Mouse (Mus musculus): ENCODE measurements around the gene Dip2b. TPM values are rescaled to one million over a fixed set of nuclear protein-coding genes. Genes with fewer than 3 reads are reported as not detected.

Dip2b gene
- polyA plus RNA-seq, 1 experiment from 2014 or later, result 18.8 TPM

DNA sequence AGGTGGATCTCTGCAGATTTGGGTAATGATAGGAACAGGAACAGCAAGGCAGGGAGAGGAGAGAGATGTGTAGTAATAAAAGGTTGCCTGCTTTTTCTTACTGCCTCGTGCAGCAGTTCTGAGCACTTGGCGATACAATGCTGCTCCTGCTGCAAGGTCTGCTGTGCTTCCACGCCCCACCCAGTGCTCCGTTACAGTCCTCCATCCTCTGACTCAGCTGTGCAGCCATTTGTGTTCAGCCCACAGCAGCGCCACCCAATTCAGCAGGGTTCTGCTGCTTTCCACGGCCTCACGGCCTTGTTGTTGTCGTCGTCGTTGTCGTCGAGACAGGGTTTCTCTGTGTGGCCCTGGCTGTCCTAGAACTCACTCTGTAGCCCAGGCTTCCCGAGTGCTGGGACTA lies 77.9 kb downstream of the Dip2b start:
- peaks cover 28% of the 10 kb centered on the region for H3K4me1 ChIP-seq
- H3K27ac ChIP-seq, result no peak overlapping the region
- H3K27me3 ChIP-seq, result no peaks in the 10 kb centered on the region
- no peak overlapping the region for H3K9ac ChIP-seq
- WGBS, result 88% methylated on average over 13 of the region's 13 CpGs
- H3K4me3 ChIP-seq, result no peak overlapping the region
- no peaks in the 10 kb centered on the region for H3K9me3 ChIP-seq (replicated peaks)
- H3K4me2 ChIP-seq, result no peak overlapping the region
- peaks cover 29% of the 10 kb centered on the region for H3K36me3 ChIP-seq (ENCODE audit: poor library complexity, severe bottlenecking)
- ATAC-seq, result no peak

- Histone ChIP-seq H3K9ac (no peak overlapping the region), H3K4me3 (no peak overlapping the region), H3K27ac (no peak overlapping the region), H3K4me1 (no peaks in the 10 kb centered on the region), H3K27me3 (no peaks in the 10 kb centered on the region), H3K36me3 (ENCODE audit: poor library complexity, severe bottlenecking) (peaks cover 33% of the 10 kb centered on the region), H3K9me3 (replicated peaks) (no peaks in the 10 kb centered on the region), H3K4me2 (no peak overlapping the region)
- WGBS, result 90% methylated on average over 6 of the region's 6 CpGs
- no peak for ATAC-seq
Observed at GRCm38 (mm10) chr15:100119225-100119788, 80.8 kb downstream of the Dip2b start.

DNA sequence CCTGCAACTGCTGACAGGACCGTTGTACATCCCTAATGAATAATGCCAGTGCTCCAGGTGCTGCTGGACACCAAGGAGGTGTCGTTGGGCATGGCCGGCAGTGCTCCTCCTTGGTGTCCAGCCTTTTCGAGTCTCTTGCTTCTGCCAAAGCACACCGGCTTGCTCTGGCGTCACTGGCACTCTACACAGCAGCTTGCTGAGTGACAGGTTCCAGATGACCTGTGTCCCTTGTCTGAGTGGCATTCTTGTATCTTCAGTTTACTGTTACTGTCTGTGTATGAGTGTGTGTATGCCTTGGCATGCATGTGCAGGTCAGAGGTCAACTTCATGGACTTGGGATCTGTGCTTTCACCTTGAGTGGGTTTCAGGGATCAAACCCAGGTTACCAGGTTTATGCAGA lies 83.0 kb downstream of the Dip2b start:
- Histone ChIP-seq H3K9me3 (replicated peaks) (no peaks in the 10 kb centered on the region), H3K4me3 (no peak overlapping the region), H3K4me1 (peaks cover 6% of the 10 kb centered on the region), H3K27ac (no peak overlapping the region), H3K27me3 (no peaks in the 10 kb centered on the region), H3K9ac (no peak overlapping the region), H3K4me2 (no peak overlapping the region), H3K36me3 (ENCODE audit: poor library complexity, severe bottlenecking) (peaks cover 29% of the 10 kb centered on the region)
- 89% methylated on average over 6 of the region's 6 CpGs for WGBS
- ATAC-seq, result no peak

GRCm38 (mm10) chr15:100123867-100124266 lies 85.4 kb downstream of the Dip2b start:
- WGBS, result 71% methylated on average over 5 of the region's 5 CpGs
- no peak for ATAC-seq
- no peak overlapping the region for H3K27ac ChIP-seq

GRCm38 (mm10) chr15:100125245-100125644 lies 86.8 kb downstream of the Dip2b start:
- Histone ChIP-seq H3K4me3 (no peak overlapping the region), H3K9ac (no peak overlapping the region), H3K27ac (no peak overlapping the region), H3K36me3 (ENCODE audit: poor library complexity, severe bottlenecking) (peaks cover 10% of the 10 kb centered on the region), H3K9me3 (replicated peaks) (no peaks in the 10 kb centered on the region), H3K27me3 (no peaks in the 10 kb centered on the region), H3K4me2 (no peak overlapping the region), H3K4me1 (peaks cover 13% of the 10 kb centered on the region)
- 88% methylated on average over 6 of the region's 6 CpGs for WGBS
- ATAC-seq, result no peak

More at GRCm38 (mm10) chr15:100123867-100124266, 85.4 kb downstream of the Dip2b start:
- H3K4me3 ChIP-seq, result no peak overlapping the region
- H3K9ac ChIP-seq, result no peak overlapping the region
- H3K9me3 ChIP-seq (replicated peaks), result no peaks in the 10 kb centered on the region
- no peaks in the 10 kb centered on the region for H3K27me3 ChIP-seq
- no peak overlapping the region for H3K4me2 ChIP-seq
- H3K36me3 ChIP-seq (ENCODE audit: poor library complexity, severe bottlenecking), result peaks cover 6% of the 10 kb centered on the region
- peaks cover 8% of the 10 kb centered on the region for H3K4me1 ChIP-seq

DNA sequence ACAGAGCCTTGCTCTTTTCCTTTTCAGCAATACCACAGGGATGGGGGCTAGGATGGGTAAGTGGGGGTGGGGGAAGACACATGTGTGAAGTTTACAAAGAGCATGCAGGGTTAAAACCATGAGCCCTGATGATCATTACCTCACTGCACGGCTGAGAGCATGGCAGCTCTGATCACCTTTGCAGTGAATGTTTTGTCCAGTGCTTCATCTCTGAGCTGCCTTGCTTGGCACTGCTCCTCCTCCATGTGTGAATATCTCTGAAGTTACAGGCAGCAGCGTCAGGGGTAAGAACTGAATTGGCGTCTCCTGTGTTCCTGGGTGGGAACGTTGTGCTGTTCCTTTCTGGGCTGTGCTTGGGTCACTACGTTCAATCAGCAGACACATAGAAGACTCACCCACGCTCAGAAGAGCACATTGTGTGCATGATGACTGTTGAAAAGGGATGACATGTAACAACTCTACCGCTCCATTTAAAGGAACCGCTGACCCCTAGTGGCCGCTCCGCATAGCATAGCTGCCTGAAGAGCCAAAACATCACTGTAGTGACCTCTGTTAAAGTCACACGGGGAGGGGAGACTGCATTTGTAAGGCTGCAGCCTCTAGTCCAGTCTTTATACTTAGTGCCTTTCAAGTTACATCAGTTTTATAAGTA lies 88.1 kb downstream of the Dip2b start:
- ATAC-seq, result peak; percentile 80
- H3K27me3 ChIP-seq, result no peaks in the 10 kb centered on the region
- no peak overlapping the region for H3K27ac ChIP-seq
- peaks cover 13% of the 10 kb centered on the region for H3K4me1 ChIP-seq
- H3K4me3 ChIP-seq, result no peak overlapping the region
- no peak overlapping the region for H3K9ac ChIP-seq
- peaks cover 7% of the 10 kb centered on the region for H3K36me3 ChIP-seq (ENCODE audit: poor library complexity, severe bottlenecking)
- 9% methylated on average over 11 of the region's 11 CpGs for WGBS
- no peaks in the 10 kb centered on the region for H3K9me3 ChIP-seq (replicated peaks)
- no peak overlapping the region for H3K4me2 ChIP-seq

- Histone ChIP-seq H3K4me1 (peaks cover 15% of the 10 kb centered on the region), H3K36me3 (ENCODE audit: poor library complexity, severe bottlenecking) (peaks cover 14% of the 10 kb centered on the region; the same call in 1 of the 2 replicates), H3K4me3 (no peak overlapping the region), H3K27ac (no peak overlapping the region), H3K27me3 (no peaks in the 10 kb centered on the region), H3K4me2 (no peak overlapping the region), H3K9ac (no peak overlapping the region), H3K9me3 (replicated peaks) (no peaks in the 10 kb centered on the region)
- 59% methylated on average over 7 of the region's 7 CpGs for WGBS
- ATAC-seq, result no peak
Observed at GRCm38 (mm10) chr15:100129151-100129790, 90.8 kb downstream of the Dip2b start.

DNA sequence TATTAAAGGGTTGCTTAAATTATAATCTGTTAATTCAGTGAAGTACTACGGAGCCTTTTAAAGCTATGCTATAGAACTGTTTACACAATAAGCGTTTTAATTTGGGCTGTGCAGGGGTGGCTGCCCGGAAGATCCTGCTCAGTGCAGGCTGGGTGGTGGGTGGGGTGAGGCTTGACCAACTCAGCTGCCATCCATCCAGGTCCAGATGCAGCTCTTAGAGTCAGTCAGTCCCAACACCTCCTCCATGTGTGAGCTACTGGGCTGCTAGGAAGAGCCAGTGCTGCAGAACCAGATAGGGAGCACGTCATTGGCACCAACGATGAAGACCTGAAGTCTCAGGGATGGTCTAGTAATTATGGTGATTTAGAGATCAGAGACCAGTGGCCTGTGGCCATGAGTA lies 101.2 kb downstream of the Dip2b start:
- Histone ChIP-seq H3K4me2 (no peak overlapping the region), H3K4me3 (no peak overlapping the region), H3K36me3 (ENCODE audit: poor library complexity, severe bottlenecking) (peaks cover 34% of the 10 kb centered on the region), H3K9me3 (replicated peaks) (no peaks in the 10 kb centered on the region), H3K9ac (no peak overlapping the region), H3K27me3 (no peaks in the 10 kb centered on the region), H3K4me1 (peaks cover 19% of the 10 kb centered on the region), H3K27ac (no peak overlapping the region)
- ATAC-seq, result no peak
- WGBS, result 93% methylated on average over 5 of the region's 5 CpGs

- no peaks in the 10 kb centered on the region for H3K9me3 ChIP-seq (replicated peaks)
- no peaks in the 10 kb centered on the region for H3K27me3 ChIP-seq
- H3K27ac ChIP-seq, result no peak overlapping the region
- no peak for ATAC-seq
- H3K4me1 ChIP-seq, result peaks cover 25% of the 10 kb centered on the region
- WGBS, result 85% methylated on average over 4 of the region's 4 CpGs
- no peak overlapping the region for H3K4me3 ChIP-seq
- H3K36me3 ChIP-seq (ENCODE audit: poor library complexity, severe bottlenecking), result peaks cover 28% of the 10 kb centered on the region
- no peak overlapping the region for H3K9ac ChIP-seq
- H3K4me2 ChIP-seq, result no peak overlapping the region
Observed at GRCm38 (mm10) chr15:100140428-100140827, 102.0 kb downstream of the Dip2b start.

DNA sequence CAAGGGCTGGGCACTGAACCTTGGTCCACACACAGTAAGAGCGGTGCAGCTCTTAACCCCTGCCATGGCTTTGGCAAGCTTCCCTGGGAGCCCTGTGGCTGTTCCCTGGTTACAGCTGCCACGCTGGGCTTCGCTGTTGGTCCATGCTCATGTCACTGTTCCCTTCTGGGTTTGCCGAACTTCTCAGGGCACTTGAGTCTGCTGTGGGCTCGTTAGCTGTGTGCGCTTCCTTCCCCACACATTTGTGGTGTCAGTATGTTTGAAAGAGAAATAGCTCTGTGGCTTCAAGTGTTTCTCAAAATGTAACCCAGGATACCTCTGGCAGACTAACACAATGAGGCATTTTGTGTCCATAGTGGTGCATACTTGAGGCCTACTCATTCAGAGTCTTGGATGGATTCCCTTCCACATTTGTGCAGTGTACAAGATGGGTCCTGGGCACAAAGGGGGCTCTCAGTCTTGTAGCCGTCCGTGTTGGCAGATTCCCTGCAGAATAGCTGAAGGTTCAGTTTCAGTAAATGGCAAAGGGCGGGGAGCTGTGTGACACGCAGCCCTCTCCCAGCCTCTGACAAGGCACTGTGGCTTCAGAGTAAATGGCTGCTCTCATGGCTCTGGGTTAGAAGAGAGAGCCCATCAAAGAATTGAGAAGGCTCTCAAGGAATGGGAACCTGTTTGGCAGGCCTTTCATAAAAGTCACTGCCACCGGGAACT lies 104.8 kb downstream of the Dip2b start:
- Histone ChIP-seq H3K27ac (peak overlapping the region; percentile 68), H3K4me3 (no peak overlapping the region), H3K4me1 (peaks cover 30% of the 10 kb centered on the region), H3K9ac (no peak overlapping the region), H3K9me3 (replicated peaks) (no peaks in the 10 kb centered on the region), H3K36me3 (ENCODE audit: poor library complexity, severe bottlenecking) (peaks cover 19% of the 10 kb centered on the region), H3K4me2 (no peak overlapping the region), H3K27me3 (no peaks in the 10 kb centered on the region)
- ATAC-seq, result peak; percentile 71
- 56% methylated on average over 11 of the region's 11 CpGs for WGBS

- H3K4me1 ChIP-seq, result peaks cover 36% of the 10 kb centered on the region
- WGBS, result 59% methylated on average over 15 of the region's 15 CpGs
- H3K4me2 ChIP-seq, result no peak overlapping the region
- no peaks in the 10 kb centered on the region for H3K9me3 ChIP-seq (replicated peaks)
- no peak for ATAC-seq
- no peak overlapping the region for H3K4me3 ChIP-seq
- H3K27me3 ChIP-seq, result no peaks in the 10 kb centered on the region
- no peak overlapping the region for H3K9ac ChIP-seq
- H3K27ac ChIP-seq, result no peak overlapping the region
- peaks cover 16% of the 10 kb centered on the region; the same call in 1 of the 2 replicates for H3K36me3 ChIP-seq (ENCODE audit: poor library complexity, severe bottlenecking)
Observed at GRCm38 (mm10) chr15:100144854-100145824, 106.7 kb downstream of the Dip2b start.
